Mouse (Mus musculus) hindbrain, embryonic 11.5 days (tissue): Measurements from ENCODE around the gene Mtus2. TPM values are rescaled to one million over a fixed set of nuclear protein-coding genes. Genes with fewer than 3 reads are reported as not detected.

Experiments
- ATAC-seq: fragments of 200-750 bp; cut with Nextera tagmentation; 2 replicates; pipeline ENCODE4 v1.8.0; 2017; ENCODE audit warnings: mild to moderate bottlenecking, moderate TSS enrichment, moderate library complexity; ENCODE audit not compliant: low FRiP score
- DNase-seq: peaks from one replicate; pipeline ENCODE4 v3.0.0-alpha.2; 2015; ENCODE audit warnings: low spot score
- H3K27ac ChIP-seq: fragments of 300-500 bp; sonication (generic); 2 replicates; pipeline ENCODE4 v1.5.1; 2014; ENCODE audit warnings: mild to moderate bottlenecking, low read depth, low read length
- H3K27me3 ChIP-seq: fragments of 300-500 bp; sonication (generic); 2 replicates; pipeline ENCODE4 v1.6.1; 2014; ENCODE audit warnings: mild to moderate bottlenecking, low read length, moderate library complexity, mixed read lengths; ENCODE audit not compliant: control insufficient read depth, insufficient read depth
- H3K36me3 ChIP-seq: fragments of 300-500 bp; sonication (generic); 2 replicates; pipeline ENCODE4 v1.6.1; 2014; ENCODE audit warnings: mild to moderate bottlenecking, low read length, moderate library complexity, mixed read lengths; ENCODE audit not compliant: control insufficient read depth, insufficient read depth
- H3K4me1 ChIP-seq: fragments of 300-500 bp; sonication (generic); replicated peaks from 2 replicates; pipeline ENCODE4 v1.6.1; 2014; ENCODE audit warnings: low read length, mixed read lengths; ENCODE audit not compliant: control insufficient read depth, insufficient read depth
- H3K4me2 ChIP-seq: fragments of 300-500 bp; sonication (generic); replicated peaks from 2 replicates; pipeline ENCODE4 v1.6.1; 2014; ENCODE audit warnings: mild to moderate bottlenecking, low read depth, low read length
- H3K4me3 ChIP-seq: fragments of 300-500 bp; sonication (generic); 2 replicates; pipeline ENCODE4 v1.5.1; 2014; ENCODE audit warnings: low read depth, low read length
- H3K9ac ChIP-seq: fragments of 300-500 bp; sonication (generic); 2 replicates; pipeline ENCODE4 v1.6.1; 2014; ENCODE audit warnings: low read depth, low read length
- H3K9me3 ChIP-seq: fragments of 300-500 bp; sonication (generic); 2 replicates; pipeline ENCODE4 v1.6.1; 2016; ENCODE audit warnings: low read length; ENCODE audit not compliant: control insufficient read depth
- WGBS: fragments of 180-500 bp; shearing (Covaris S2); extraction: QIAGEN DNeasy Blood & Tissue Kit; methylation state at CpG from one replicate; pipeline ENCODE4 v1.1.7; 2014; 5-methylcytosine and 5-hydroxymethylcytosine counted together
- polyA plus RNA-seq: library from polyadenylated mRNA; unstranded; fragments of >200 nt; fragmentation: Nextera tagmentation; extraction: Ambion mirVana; gene quantifications from 2 replicates; pipeline ENCODE4 v1.2.1, GENCODE M21; 2014

Gene Mtus2
- polyA plus RNA-seq, 1 experiment from 2014 or later = 29.2 TPM

- no peaks in the 10 kb centered on the region for H3K4me1 ChIP-seq
- 30% methylated on average over 4 of the region's 4 CpGs for WGBS
- no peak overlapping the region for H3K9ac ChIP-seq
- H3K4me3 ChIP-seq = no peak overlapping the region
- H3K27me3 ChIP-seq = no peaks in the 10 kb centered on the region
- H3K4me2 ChIP-seq = no peak overlapping the region
- peaks cover 5% of the 10 kb centered on the region for H3K9me3 ChIP-seq
- peak overlapping the region; percentile 42 for H3K27ac ChIP-seq
- DNase-seq = peak; percentile 19
- ATAC-seq = 0 out of 2 replicates have a peak, but pooled peaks have one; percentile 9
- H3K36me3 ChIP-seq = no peaks in the 10 kb centered on the region
Observed at GRCm38 (mm10) chr5:148181308-148181630, 224.1 kb downstream of the Mtus2 start.

- DNase-seq = no peak
Observed at GRCm38 (mm10) chr5:148181901-148182300, 224.8 kb downstream of the Mtus2 start.

GRCm38 (mm10) chr5:148185898-148186297, 228.8 kb downstream of the Mtus2 start:
- 60% methylated on average over 1 of the region's 1 CpGs for WGBS
- DNase-seq (no peak), ATAC-seq (no peak)
- Histone ChIP-seq H3K36me3 (no peaks in the 10 kb centered on the region), H3K9ac (no peak overlapping the region), H3K27me3 (no peaks in the 10 kb centered on the region), H3K4me1 (no peaks in the 10 kb centered on the region), H3K27ac (no peak overlapping the region), H3K4me3 (no peak overlapping the region), H3K4me2 (no peak overlapping the region), H3K9me3 (peaks cover 5% of the 10 kb centered on the region)

More at GRCm38 (mm10) chr5:148181901-148182300, 224.8 kb downstream of the Mtus2 start:
- H3K9me3 ChIP-seq = peaks cover 5% of the 10 kb centered on the region
- no peak overlapping the region for H3K4me3 ChIP-seq
- no peak for ATAC-seq
- no peaks in the 10 kb centered on the region for H3K4me1 ChIP-seq
- 0 out of 2 replicates have a peak overlapping the region, but pooled peaks have one; percentile 42 for H3K27ac ChIP-seq
- H3K9ac ChIP-seq = no peak overlapping the region
- no peak overlapping the region for H3K4me2 ChIP-seq
- no peaks in the 10 kb centered on the region for H3K36me3 ChIP-seq
- WGBS = 88% methylated on average over 6 of the region's 6 CpGs
- H3K27me3 ChIP-seq = no peaks in the 10 kb centered on the region

- H3K9me3 ChIP-seq = no peaks in the 10 kb centered on the region
- ATAC-seq (no peak), DNase-seq (no peak)
- WGBS = 41% methylated on average over 4 of the region's 4 CpGs
- H3K27ac ChIP-seq = no peak overlapping the region
- no peak overlapping the region for H3K4me3 ChIP-seq
- no peaks in the 10 kb centered on the region for H3K4me1 ChIP-seq
- no peak overlapping the region for H3K9ac ChIP-seq
- no peak overlapping the region for H3K4me2 ChIP-seq
- H3K36me3 ChIP-seq = no peaks in the 10 kb centered on the region
- no peaks in the 10 kb centered on the region for H3K27me3 ChIP-seq
Observed at GRCm38 (mm10) chr5:148191416-148191815, 234.3 kb downstream of the Mtus2 start.

GRCm38 (mm10) chr5:148211831-148212230, 254.7 kb downstream of the Mtus2 start:
- Histone ChIP-seq H3K9ac (no peak overlapping the region), H3K27ac (no peak overlapping the region), H3K9me3 (no peaks in the 10 kb centered on the region), H3K27me3 (no peaks in the 10 kb centered on the region), H3K4me3 (no peak overlapping the region), H3K4me2 (no peak overlapping the region), H3K36me3 (no peaks in the 10 kb centered on the region), H3K4me1 (no peaks in the 10 kb centered on the region)
- no peak for DNase-seq
- 92% methylated on average over 4 of the region's 4 CpGs for WGBS
- ATAC-seq = no peak

- WGBS = 93% methylated on average over 8 of the region's 8 CpGs
- H3K9ac ChIP-seq = no peak overlapping the region
- no peaks in the 10 kb centered on the region for H3K27me3 ChIP-seq
- no peaks in the 10 kb centered on the region for H3K4me1 ChIP-seq
- DNase-seq (no peak), ATAC-seq (no peak)
- no peak overlapping the region for H3K27ac ChIP-seq
- H3K36me3 ChIP-seq = no peaks in the 10 kb centered on the region
- no peaks in the 10 kb centered on the region for H3K9me3 ChIP-seq
- no peak overlapping the region for H3K4me3 ChIP-seq
- no peak overlapping the region for H3K4me2 ChIP-seq
Observed at GRCm38 (mm10) chr5:148216786-148217185, 259.7 kb downstream of the Mtus2 start.

GRCm38 (mm10) chr5:148222898-148223297, 265.8 kb downstream of the Mtus2 start:
- Histone ChIP-seq H3K9me3 (no peaks in the 10 kb centered on the region), H3K4me2 (no peak overlapping the region), H3K9ac (no peak overlapping the region), H3K27ac (no peak overlapping the region), H3K27me3 (no peaks in the 10 kb centered on the region), H3K36me3 (no peaks in the 10 kb centered on the region), H3K4me1 (no peaks in the 10 kb centered on the region), H3K4me3 (no peak overlapping the region)
- no peak for DNase-seq
- ATAC-seq = no peak
- WGBS = 89% methylated on average over 5 of the region's 5 CpGs

GRCm38 (mm10) chr5:148224004-148224403, 266.9 kb downstream of the Mtus2 start:
- ATAC-seq (no peak), DNase-seq (no peak)
- no peak overlapping the region for H3K9ac ChIP-seq
- H3K27me3 ChIP-seq = no peaks in the 10 kb centered on the region
- H3K4me3 ChIP-seq = no peak overlapping the region
- no peaks in the 10 kb centered on the region for H3K9me3 ChIP-seq
- H3K4me1 ChIP-seq = no peaks in the 10 kb centered on the region
- no peaks in the 10 kb centered on the region for H3K36me3 ChIP-seq
- WGBS = 95% methylated on average over 16 of the region's 16 CpGs
- H3K27ac ChIP-seq = no peak overlapping the region
- no peak overlapping the region for H3K4me2 ChIP-seq

- DNase-seq (no peak), ATAC-seq (peak; percentile 25; the same call in 1 of the 2 replicates)
- Histone ChIP-seq H3K4me3 (no peak overlapping the region), H3K36me3 (no peaks in the 10 kb centered on the region), H3K27me3 (no peaks in the 10 kb centered on the region), H3K4me2 (no peak overlapping the region), H3K9me3 (no peaks in the 10 kb centered on the region), H3K4me1 (no peaks in the 10 kb centered on the region), H3K9ac (no peak overlapping the region), H3K27ac (no peak overlapping the region)
- 68% methylated on average over 18 of the region's 18 CpGs for WGBS
Observed at GRCm38 (mm10) chr5:148233714-148234113, 276.6 kb downstream of the Mtus2 start.
